Mouse (Mus musculus): Measurements from ENCODE around the gene Erich3.

The Erich3 gene

DNA sequence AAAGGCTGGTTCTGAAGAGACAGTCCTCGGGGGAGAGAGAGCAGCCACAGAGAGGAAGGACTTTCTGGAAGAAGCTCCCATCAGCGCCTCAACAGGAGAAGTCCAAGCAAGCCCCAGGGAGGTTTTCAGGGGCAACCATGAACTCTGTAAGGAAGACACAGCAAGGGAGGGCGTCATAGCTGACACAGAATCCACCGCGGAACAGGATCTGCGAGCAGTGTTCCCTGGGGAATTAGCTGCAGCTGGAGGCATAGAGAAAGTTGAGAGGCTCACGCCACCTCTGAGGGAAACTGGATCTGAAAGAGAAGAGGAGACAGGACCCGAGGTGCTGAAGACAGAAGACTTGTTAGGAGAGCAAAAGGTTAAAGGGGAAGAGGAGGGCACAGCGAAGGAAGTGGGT, 99.7 kb downstream of the Erich3 start:
- DNase-seq (ENCODE audit: extremely low spot score, low read depth, low spot score): no peak

- DNase-seq (ENCODE audit: extremely low spot score, low read depth, low spot score): no peak
These were observed 100.5 kb downstream of the Erich3 start for GRCm38 (mm10) chr3:154764115-154764514.

GRCm38 (mm10) chr3:154766321-154766720, 102.7 kb downstream of the Erich3 start:
- DNase-seq (ENCODE audit: extremely low spot score, low read depth, low spot score): no peak

- no peak for DNase-seq (ENCODE audit: extremely low spot score, low read depth, low spot score)
These were observed 108.0 kb downstream of the Erich3 start for GRCm38 (mm10) chr3:154771651-154772050.

- DNase-seq (ENCODE audit: extremely low spot score, low read depth, low spot score): no peak
These were observed 115.4 kb downstream of the Erich3 start for GRCm38 (mm10) chr3:154778836-154779595.

DNA sequence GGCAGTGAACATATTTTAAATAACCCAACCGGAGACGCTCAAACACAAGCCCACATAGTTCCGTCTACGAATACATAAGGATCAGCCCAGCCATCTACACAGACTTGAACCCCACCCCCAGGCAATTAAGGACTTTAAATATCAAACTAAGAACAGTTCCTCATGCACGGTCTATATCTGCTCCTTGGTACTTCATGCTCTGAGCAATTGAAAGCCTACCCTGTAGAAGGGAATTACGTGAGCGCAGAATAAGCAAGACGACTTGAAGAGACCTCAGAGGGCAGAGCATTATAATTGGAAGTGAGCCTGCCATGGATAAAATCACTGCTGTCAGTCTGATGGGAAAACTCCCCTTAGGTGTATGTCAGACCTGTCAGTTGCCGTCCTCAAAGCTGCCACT, 122.7 kb downstream of the Erich3 start:
- no peak for DNase-seq (ENCODE audit: extremely low spot score, low read depth, low spot score)

DNA sequence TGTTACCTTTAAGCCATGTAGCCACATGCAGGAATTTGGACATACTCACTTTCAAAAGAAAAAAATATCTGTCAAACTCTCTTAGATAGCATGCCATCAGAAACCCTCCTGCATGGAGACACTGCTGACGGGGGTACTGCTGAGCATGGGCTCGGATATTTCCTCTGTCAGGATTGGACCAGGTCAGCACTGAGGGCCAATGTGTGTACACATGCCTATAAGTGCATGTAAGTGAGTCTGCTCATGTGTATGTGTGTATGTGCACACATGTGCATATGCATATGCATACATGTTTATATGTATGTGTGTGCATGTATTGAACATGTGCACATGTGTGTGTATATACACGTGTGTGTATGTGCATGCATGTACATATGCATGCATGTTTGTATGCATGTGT, 124.0 kb downstream of the Erich3 start:
- no peak for DNase-seq (ENCODE audit: extremely low spot score, low read depth, low spot score)

DNA sequence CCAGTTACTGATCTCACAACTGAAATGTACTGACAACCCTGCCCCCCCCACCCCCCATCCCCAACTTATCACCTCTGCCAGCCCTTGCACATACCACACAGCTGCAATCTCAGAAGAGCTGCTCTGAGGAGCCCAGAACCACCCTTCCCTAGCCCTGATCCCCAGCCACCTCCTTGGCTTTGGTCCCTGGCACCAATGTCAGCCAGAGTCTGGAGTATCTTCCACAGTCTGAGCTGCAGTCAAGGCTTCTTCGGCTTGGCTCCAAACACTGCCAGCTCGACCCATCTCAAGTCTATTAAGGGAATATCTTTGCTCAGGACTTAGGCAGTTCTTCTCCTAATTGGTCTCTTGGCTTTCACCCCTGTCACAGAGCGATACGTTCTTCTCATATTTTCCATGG, 129.9 kb downstream of the Erich3 start:
- no peak for DNase-seq (ENCODE audit: extremely low spot score, low read depth, low spot score)

DNA sequence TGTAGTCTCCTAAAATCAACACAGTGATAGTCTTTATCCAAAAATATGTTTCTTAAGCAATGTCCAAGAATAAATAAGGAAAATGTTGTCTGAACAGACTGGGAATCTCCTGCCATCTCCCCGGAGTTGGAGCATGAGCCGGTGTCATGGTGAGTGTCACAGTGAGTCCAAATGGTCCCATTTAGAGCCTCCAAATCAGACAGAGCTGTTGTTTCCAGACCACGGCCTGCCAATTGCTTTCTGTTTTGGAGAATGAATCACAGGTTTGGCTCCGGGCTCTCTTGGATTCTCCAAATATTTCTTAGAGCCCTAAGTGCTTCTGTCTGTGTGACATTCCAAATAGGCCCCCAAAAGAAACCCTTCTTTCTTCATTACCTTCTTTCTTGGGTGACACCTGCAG, 135.1 kb downstream of the Erich3 start:
- no peak for DNase-seq (ENCODE audit: extremely low spot score, low read depth, low spot score)

DNA sequence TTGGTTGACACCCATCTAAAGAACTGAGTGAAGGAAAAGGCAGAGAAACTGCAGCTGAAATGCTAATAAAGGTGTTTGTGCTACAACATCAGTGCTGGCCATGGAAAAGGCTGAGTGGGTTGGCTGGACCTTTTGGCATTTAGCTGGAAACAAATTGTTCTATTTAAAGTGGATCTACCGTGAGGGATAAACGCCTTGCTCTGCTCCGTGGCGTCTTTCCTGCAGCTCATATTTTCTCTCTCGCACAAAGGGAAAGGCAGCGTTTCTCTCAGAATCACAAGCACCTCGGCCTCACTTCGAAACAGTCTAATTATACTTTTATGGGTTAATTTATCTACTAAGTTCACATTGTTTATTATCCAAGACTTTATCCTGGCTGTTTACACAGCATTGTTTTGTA, 136.8 kb downstream of the Erich3 start:
- no peak for DNase-seq (ENCODE audit: extremely low spot score, low read depth, low spot score)

DNA sequence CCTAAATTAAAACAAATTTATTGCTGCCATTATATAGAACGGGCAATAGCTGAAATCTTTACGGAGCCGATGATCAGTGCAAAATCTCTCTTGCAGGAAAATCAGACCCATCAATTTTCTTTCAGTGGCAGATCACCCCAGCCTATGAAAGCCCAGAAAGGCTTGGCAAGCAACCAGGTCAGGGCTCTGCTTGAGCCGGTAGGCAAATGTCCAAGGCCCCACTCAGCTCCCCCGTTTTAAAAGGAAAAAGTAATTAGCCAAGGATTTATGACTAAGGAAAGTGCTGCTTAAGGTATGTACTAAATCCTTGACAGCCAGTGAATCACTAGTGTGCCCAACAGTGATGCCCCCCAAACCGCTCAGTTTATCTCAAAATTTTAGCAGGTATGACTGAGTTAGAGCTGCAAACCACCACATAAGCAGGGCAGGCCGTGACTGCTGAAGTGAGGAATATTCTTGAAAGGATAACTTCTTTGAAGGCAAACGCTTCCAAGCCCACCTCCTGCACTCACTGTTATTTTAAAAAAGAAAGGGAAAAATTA, 137.3 kb downstream of the Erich3 start:
- no peak for DNase-seq (ENCODE audit: extremely low spot score, low read depth, low spot score)

- DNase-seq (ENCODE audit: extremely low spot score, low read depth, low spot score): no peak
These were observed 143.0 kb downstream of the Erich3 start for GRCm38 (mm10) chr3:154806626-154807025.

DNA sequence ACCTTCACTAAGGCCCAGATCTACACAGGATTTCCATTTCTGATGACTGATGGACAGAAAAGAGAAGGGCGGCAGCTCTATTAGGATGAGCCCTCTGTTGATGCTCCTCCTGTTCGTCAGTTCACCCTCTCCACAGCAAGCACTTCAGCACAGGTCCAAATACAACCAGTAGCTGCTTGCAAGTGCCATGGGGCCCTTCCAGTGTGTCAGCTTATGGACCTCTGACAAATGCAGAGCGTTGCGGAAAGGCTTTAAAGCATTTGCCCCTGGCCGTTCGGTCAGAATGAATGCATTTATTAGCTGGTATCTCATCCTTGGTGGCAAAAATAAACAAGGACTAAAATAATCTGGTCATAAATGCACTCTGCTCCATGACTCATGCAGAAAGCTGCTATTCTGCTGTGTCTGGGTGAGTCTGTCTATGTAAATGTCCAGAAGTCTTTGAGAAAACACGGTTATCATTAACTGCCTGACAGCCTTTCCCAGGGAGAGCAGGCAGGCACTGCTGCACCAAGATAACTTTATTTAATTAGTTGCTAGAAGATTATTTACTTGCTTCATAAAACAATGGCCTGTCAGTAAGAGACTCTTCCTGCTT, 146.7 kb downstream of the Erich3 start:
- no peak for DNase-seq (ENCODE audit: extremely low spot score, low read depth, low spot score)

DNA sequence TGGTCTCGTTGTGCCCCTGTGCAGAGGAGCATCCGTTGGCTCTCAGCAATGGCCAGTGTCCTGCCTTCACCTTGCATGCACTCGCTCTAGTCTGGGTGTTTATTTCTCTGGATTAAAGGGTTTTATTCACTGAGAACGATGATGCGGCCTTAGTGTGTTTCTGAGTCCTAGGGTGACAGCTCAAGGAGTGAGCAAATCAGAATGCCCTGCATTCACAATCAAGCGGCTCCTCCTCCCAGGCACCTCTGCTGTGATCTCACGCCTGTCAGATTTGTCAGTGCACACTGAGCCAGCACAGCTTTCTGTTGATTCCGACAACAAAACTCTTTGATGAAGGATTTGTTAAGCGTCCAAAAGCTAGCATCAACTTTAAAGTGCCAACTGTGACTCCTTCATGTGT, 147.6 kb downstream of the Erich3 start:
- no peak for DNase-seq (ENCODE audit: extremely low spot score, low read depth, low spot score)

DNA sequence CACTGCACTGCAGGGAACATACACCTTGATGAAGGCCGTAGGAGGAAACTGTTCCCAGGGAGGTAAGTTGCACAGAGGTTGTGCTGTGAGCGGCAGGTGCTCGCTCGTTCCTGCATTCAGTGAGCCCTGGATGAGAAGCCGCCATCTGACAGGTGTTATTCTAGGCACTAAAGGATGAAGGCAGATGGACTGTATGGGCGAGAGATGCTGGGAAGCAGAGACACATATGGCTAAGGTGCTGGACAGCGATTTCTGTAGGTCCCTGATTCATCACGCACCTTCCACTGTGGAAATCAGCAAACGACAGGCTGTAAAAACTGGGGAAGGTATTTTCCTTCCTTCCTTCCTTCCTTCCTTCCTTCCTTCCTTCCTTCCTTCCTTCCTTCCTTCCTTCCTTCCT, 148.2 kb downstream of the Erich3 start:
- no peak for DNase-seq (ENCODE audit: extremely low spot score, low read depth, low spot score)

DNA sequence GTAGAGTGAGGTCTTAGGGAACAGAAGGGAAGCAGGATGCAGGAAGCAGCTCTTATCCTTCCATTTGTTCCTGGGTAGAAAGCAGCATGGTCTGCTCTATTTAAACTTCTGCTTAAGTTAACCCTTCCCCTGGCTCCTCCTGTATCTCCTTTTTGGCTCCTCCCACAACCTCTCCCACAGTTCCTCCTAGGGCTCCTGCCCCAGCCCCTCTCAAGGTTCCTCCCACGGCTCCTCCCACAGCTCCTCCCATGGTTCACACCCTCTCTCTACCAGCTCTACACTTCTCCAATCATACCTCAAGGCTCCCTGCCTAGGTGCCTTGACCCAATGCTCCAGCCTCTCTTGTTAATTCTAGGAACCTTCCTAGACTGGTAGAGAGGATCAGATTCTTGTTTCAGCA, 149.2 kb downstream of the Erich3 start:
- DNase-seq (ENCODE audit: extremely low spot score, low read depth, low spot score): no peak

- no peak for DNase-seq (ENCODE audit: extremely low spot score, low read depth, low spot score)
These were observed 151.9 kb downstream of the Erich3 start for GRCm38 (mm10) chr3:154815606-154816005.

DNA sequence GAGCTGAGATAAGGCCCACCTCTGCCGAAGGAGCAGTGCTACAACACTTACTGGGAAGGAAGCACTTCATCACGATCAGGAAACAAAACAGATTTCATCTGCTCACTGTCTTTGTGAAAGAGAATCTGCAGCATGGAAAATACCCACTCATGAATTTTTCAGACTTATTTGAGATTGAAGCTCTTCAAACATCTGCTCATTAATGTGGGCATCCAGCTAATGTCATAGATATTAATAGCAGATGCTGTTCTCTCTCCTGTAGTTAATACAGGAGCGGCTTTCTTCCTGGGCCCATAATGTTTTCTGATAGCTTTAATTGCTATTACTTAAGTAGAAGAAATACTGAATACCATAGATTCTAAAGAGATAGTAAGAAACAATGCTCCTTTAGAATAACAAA, 152.6 kb downstream of the Erich3 start:
- no peak for DNase-seq (ENCODE audit: extremely low spot score, low read depth, low spot score)

DNA sequence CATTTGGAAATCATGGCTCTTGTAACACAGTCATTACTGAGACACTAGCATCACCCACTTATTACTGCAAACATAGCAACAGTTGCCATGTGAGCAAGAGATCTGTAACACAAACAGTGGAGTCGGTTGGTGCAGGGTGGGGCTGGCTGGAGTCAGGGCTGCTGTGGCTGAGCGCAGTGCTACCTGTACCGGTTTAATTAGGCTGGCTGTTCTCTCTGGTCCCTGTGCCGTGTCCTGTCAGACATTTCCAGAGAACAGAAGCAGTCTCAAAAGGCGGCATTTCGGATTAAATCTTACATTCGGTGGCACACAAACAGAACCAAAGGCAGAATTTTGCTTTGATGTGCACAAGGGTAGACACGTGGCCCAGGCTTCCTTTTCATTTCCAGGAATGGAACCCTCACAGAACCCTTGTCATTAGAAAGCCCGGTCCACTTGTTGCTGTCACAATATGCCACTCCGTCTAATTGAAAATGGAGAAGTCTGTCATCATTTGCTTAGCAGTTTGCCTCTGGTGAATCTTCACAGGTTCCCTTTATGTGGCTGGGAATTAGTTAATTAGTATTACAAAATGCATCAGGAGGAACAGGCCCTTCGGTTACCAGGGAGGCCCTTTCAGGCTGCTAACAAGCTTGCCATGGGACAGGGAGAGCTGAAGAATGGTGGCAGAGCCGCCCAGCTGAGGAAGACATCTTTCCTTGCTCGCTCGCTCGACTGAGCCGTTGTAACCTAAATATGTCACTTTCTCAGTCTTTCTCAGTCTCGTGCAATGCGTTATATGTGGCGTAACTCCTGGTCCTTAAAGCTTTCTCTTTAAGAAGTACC, 153.4 kb downstream of the Erich3 start:
- DNase-seq (ENCODE audit: extremely low spot score, low read depth, low spot score): no peak

Data from hindlimb bud, embryonic 11.5 days (tissue).